ENCODE assay signal across 10 mouse cellular contexts in genomic region chr11:78152299-78153231, GRCm38 (mm10). TPM values are rescaled to one million over a fixed set of nuclear protein-coding genes. Genes with fewer than 3 reads are reported as not detected.
A peak's percentile ranks its signal among the peaks of the same experiment; 100 is the strongest.
DNase-seq lines count a peak whose midpoint lies in the region; ATAC-seq and TF ChIP-seq lines count a peak whose summit lies in the region.
"Had no signal": no experiment of that assay in that cellular context is flagged by ENCODE, and none has a peak within 500 bp of the region (broad histone marks: within the 10 kb centered on the region; RNA-seq: fewer than 3 reads in every experiment).

No protein-coding gene starts in this region.

- TF ChIP-seq POLR2A in lung, adult 2 months (IDR thresholded peaks at IDR 0.05; ENCODE audit: borderline replicate concordance, extremely low read depth, low read depth, low read length): no peak

- no peak overlapping the region for H3K9ac ChIP-seq in embryonic facial prominence, embryonic 15.5 days
- H3K9ac ChIP-seq in midbrain, embryonic 15.5 days: no peak overlapping the region

- peaks cover 54% of the 10 kb centered on the region for H3K36me3 ChIP-seq in embryonic facial prominence, embryonic 15.5 days
- peaks cover 23% of the 10 kb centered on the region for H3K36me3 ChIP-seq in midbrain, embryonic 15.5 days (replicated peaks)

- no peak for ATAC-seq in embryonic facial prominence, embryonic 15.5 days (ENCODE audit: insufficient number of reproducible peaks, low FRiP score, low TSS enrichment, low read depth)
- peak; percentile 82 for ATAC-seq in midbrain, embryonic 15.5 days (replicated peaks)
- ATAC-seq in monocyte, adult 5-6 weeks (replicated peaks; ENCODE audit: insufficient number of reproducible peaks, low FRiP score, low TSS enrichment, poor library complexity, severe bottlenecking): no peak

- no peaks in the 10 kb centered on the region for H3K27me3 ChIP-seq in embryonic facial prominence, embryonic 15.5 days
- H3K27me3 ChIP-seq in midbrain, embryonic 15.5 days (replicated peaks): no peaks in the 10 kb centered on the region

- peak; percentile 65 to 75 for DNase-seq in lung, adult 18-20 months
- no peak for DNase-seq in lung, adult 2 months
- DNase-seq in heart, postnatal 14 days: peak; percentile 71 to 77
- DNase-seq in layer of hippocampus, adult 9-11 months: peak; percentile 93
- no peak for DNase-seq in spleen, adult 18-20 months

- intact Hi-C loops in heart, postnatal 14 days (cut with DNase I): loop anchor here (2.0 kb wide), 1 partner anchor 92 kb away; no protein-coding TSS in a partner anchor

- H3K9me3 ChIP-seq in embryonic facial prominence, embryonic 15.5 days (replicated peaks): no peaks in the 10 kb centered on the region
- H3K9me3 ChIP-seq in midbrain, embryonic 15.5 days: no peaks in the 10 kb centered on the region
- H3K9me3 ChIP-seq: G1E had no signal

- H3K4me3 ChIP-seq in lung, adult 2 months (replicated peaks; ENCODE audit: extremely low read depth, low read depth, low read length): no peak overlapping the region
- H3K4me3 ChIP-seq in embryonic facial prominence, embryonic 15.5 days (replicated peaks): no peak overlapping the region
- H3K4me3 ChIP-seq in midbrain, embryonic 15.5 days: no peak overlapping the region

- WGBS in lung, adult 2 months: 28% methylated on average over 9 of the region's 9 CpGs
- WGBS in embryonic facial prominence, embryonic 15.5 days: 43% methylated on average over 9 of the region's 9 CpGs
- WGBS in midbrain, embryonic 15.5 days: 56% methylated on average over 9 of the region's 9 CpGs

- H3K4me1 ChIP-seq in lung, adult 2 months (ENCODE audit: control insufficient read depth, insufficient read depth, low read length): peaks cover 13% of the 10 kb centered on the region; the same call in 1 of the 2 replicates
- H3K4me1 ChIP-seq in embryonic facial prominence, embryonic 15.5 days: peaks cover 28% of the 10 kb centered on the region
- peaks cover 17% of the 10 kb centered on the region for H3K4me1 ChIP-seq in midbrain, embryonic 15.5 days

- peak overlapping the region; percentile 81 for H3K27ac ChIP-seq in embryonic facial prominence, embryonic 15.5 days (replicated peaks)
- H3K27ac ChIP-seq in midbrain, embryonic 15.5 days: peak overlapping the region; percentile 71

- H3K4me2 ChIP-seq in embryonic facial prominence, embryonic 15.5 days (replicated peaks): no peak overlapping the region
- H3K4me2 ChIP-seq in midbrain, embryonic 15.5 days: no peak overlapping the region

- TF ChIP-seq CTCF in lung, adult 2 months (IDR thresholded peaks at IDR 0.05; ENCODE audit: insufficient read depth, low read length): no peak

RNA-seq across cellular contexts. Expression of gene Traf4, which starts 12.8 kb away (rescaled TPM):
- polyA plus RNA-seq in lung, adult 2 months (2012; rRNA removed): 37.0 and 42.8 TPM in 2 replicates
- 83.1 and 89.3 TPM in 2 replicates for polyA plus RNA-seq in embryonic facial prominence, embryonic 15.5 days (2015; fragmentation: Nextera tagmentation; extraction: Ambion mirVana)
- 10 to 100 TPM; 10.3 to 11.2 TPM for total RNA-seq in heart, postnatal 14 days (2021)
- polyA plus RNA-seq in midbrain, embryonic 15.5 days (2015; fragmentation: Nextera tagmentation; extraction: Ambion mirVana): 101 and 107 TPM in 2 replicates
- 3.6 to 4.9 TPM (median 3.6 TPM) in 3 replicates for total RNA-seq in monocyte, adult 5-6 weeks (2017)

RNA-seq across cellular contexts. Expression of gene Nek8, which starts 23.9 kb away (rescaled TPM):
- 16.1 and 18.9 TPM in 2 replicates for polyA plus RNA-seq in lung, adult 2 months (2012; rRNA removed)
- polyA plus RNA-seq in embryonic facial prominence, embryonic 15.5 days (2015; fragmentation: Nextera tagmentation; extraction: Ambion mirVana): 17.3 and 18.4 TPM in 2 replicates
- total RNA-seq in heart, postnatal 14 days (2021): 1 to 10 TPM; 4.8 to 6.2 TPM
- polyA plus RNA-seq in midbrain, embryonic 15.5 days (2015; fragmentation: Nextera tagmentation; extraction: Ambion mirVana): 6.5 and 7.3 TPM in 2 replicates
- 2.5 to 4.3 TPM (median 2.8 TPM) in 3 replicates for total RNA-seq in monocyte, adult 5-6 weeks (2017)

RNA-seq across cellular contexts. Expression of gene Tlcd1, which starts 23.9 kb away (rescaled TPM):
- polyA plus RNA-seq in lung, adult 2 months (2012; rRNA removed): 38.0 and 44.2 TPM in 2 replicates
- 30.3 and 32.8 TPM in 2 replicates for polyA plus RNA-seq in embryonic facial prominence, embryonic 15.5 days (2015; fragmentation: Nextera tagmentation; extraction: Ambion mirVana)
- total RNA-seq in heart, postnatal 14 days (2021): 1 to 10 TPM; 6.5 to 7.6 TPM
- polyA plus RNA-seq in midbrain, embryonic 15.5 days (2015; fragmentation: Nextera tagmentation; extraction: Ambion mirVana): 7.4 and 7.6 TPM in 2 replicates
- 2.5 to 4.6 TPM (median 2.9 TPM) in 3 replicates for total RNA-seq in monocyte, adult 5-6 weeks (2017)

RNA-seq across cellular contexts. Expression of gene Rpl23a, which starts 30.8 kb away (rescaled TPM):
- 103 and 212 TPM in 2 replicates for polyA plus RNA-seq in lung, adult 2 months (2012; rRNA removed)
- polyA plus RNA-seq in embryonic facial prominence, embryonic 15.5 days (2015; fragmentation: Nextera tagmentation; extraction: Ambion mirVana): 1,371 and 1,410 TPM in 2 replicates
- 100 to 1,000 TPM; 776 to 812 TPM for total RNA-seq in heart, postnatal 14 days (2021)
- polyA plus RNA-seq in midbrain, embryonic 15.5 days (2015; fragmentation: Nextera tagmentation; extraction: Ambion mirVana): 695 and 703 TPM in 2 replicates
- total RNA-seq in monocyte, adult 5-6 weeks (2017): 1,700 to 2,580 TPM (median 2,203 TPM) in 3 replicates

RNA-seq across cellular contexts. Expression of gene Rab34, which starts 35.7 kb away (rescaled TPM):
- 45.4 and 59.2 TPM in 2 replicates for polyA plus RNA-seq in lung, adult 2 months (2012; rRNA removed)
- polyA plus RNA-seq in embryonic facial prominence, embryonic 15.5 days (2015; fragmentation: Nextera tagmentation; extraction: Ambion mirVana): 164 and 171 TPM in 2 replicates
- 10 to 100 TPM; 14.2 to 17.8 TPM for total RNA-seq in heart, postnatal 14 days (2021)
- 56.3 and 61.5 TPM in 2 replicates for polyA plus RNA-seq in midbrain, embryonic 15.5 days (2015; fragmentation: Nextera tagmentation; extraction: Ambion mirVana)
- not detected in 3 replicates for total RNA-seq in monocyte, adult 5-6 weeks (2017)
- total RNA-seq: neutrophil, adult 5-6 weeks had no signal

Comparison
In these comparisons a context has a peak if more than half of its experiments do, and no peak if none do; other contexts are left out.
1. DNase-seq: peak in lung, adult 18-20 months (2 of 2), heart, postnatal 14 days (2 of 2) and layer of hippocampus, adult 9-11 months (single experiment); none in lung, adult 2 months (single experiment) and spleen, adult 18-20 months (0 of 2).